Mouse (Mus musculus) liver, postnatal 0 days (tissue): ENCODE data around the gene M1ap.

Experiments used
- CTCF ChIP-seq: sonication (generic); IDR thresholded peaks from 2 replicates; pipeline ENCODE4 v1.5.1; 2016; ENCODE audit warnings: antibody characterized with exemption, low read depth
- EP300 ChIP-seq: IDR thresholded peaks from 2 replicates; pipeline ENCODE4 v1.6.1; 2016; ENCODE audit warnings: antibody characterized with exemption, low read depth, mild to moderate bottlenecking

- TF ChIP-seq CTCF (no peak), EP300 (no peak)
Observed at GRCm38 (mm10) chr6:82917076-82917777, 29.5 kb upstream of the M1ap start.
